11 mouse cellular contexts compared by ENCODE assay signal in genomic region chr9:121435332-121435956, GRCm38 (mm10).
DNase-seq lines count a peak whose midpoint lies in the region; ATAC-seq lines count a peak whose summit lies in the region.
"Had no signal": no experiment of that assay in that cellular context is flagged by ENCODE, and none has a peak within 500 bp of the region (broad histone marks: within the 10 kb centered on the region; RNA-seq: fewer than 3 reads in every experiment).

No protein-coding gene starts in this region.

- H3K4me3 ChIP-seq in brown adipose tissue, adult 24 weeks (ENCODE audit: insufficient read depth, low read depth, low read length): no peak overlapping the region
- no peak overlapping the region for H3K4me3 ChIP-seq in intestine, embryonic 15.5 days (replicated peaks)
- H3K4me3 ChIP-seq in forebrain, embryonic 15.5 days: no peak overlapping the region
- H3K4me3 ChIP-seq: hindbrain, embryonic 15.5 days; limb, embryonic 15.5 days had no signal

- intact Hi-C loops in heart, postnatal 25 days (cut with DNase I): no loop called here
- intact Hi-C loops in left cerebral cortex, postnatal 25 days (cut with DNase I): loop anchor here (5.0 kb wide), 1 partner anchor 158 kb away; the partner anchor contains the start of gene Ulk4
- intact Hi-C loops in left cerebral cortex, postnatal 14 days (cut with DNase I): no loop called here

- peak; percentile 78 for DNase-seq in heart, adult 11 months
- DNase-seq in heart, postnatal 25 days (ENCODE audit: low spot score): no peak
- peak; percentile 42 to 72 for DNase-seq in left cerebral cortex, postnatal 25 days (ENCODE audit: low spot score in 2 of 2)
- DNase-seq in left cerebral cortex, postnatal 14 days (ENCODE audit: low spot score in 2 of 2): no peak
- DNase-seq in spleen, adult 18-20 months: no peak
- DNase-seq: layer of hippocampus, adult 9-11 months had no signal

- H3K27me3 ChIP-seq in intestine, embryonic 15.5 days (replicated peaks): no peaks in the 10 kb centered on the region
- H3K27me3 ChIP-seq in forebrain, embryonic 15.5 days: no peaks in the 10 kb centered on the region
- H3K27me3 ChIP-seq: hindbrain, embryonic 15.5 days; limb, embryonic 15.5 days had no signal

- no peak overlapping the region; the same call in 1 of the 2 replicates for H3K4me2 ChIP-seq in intestine, embryonic 15.5 days (replicated peaks)
- no peak overlapping the region for H3K4me2 ChIP-seq in forebrain, embryonic 15.5 days (replicated peaks)
- H3K4me2 ChIP-seq: hindbrain, embryonic 15.5 days; limb, embryonic 15.5 days had no signal

- no peaks in the 10 kb centered on the region for H3K9me3 ChIP-seq in intestine, embryonic 15.5 days
- no peaks in the 10 kb centered on the region for H3K9me3 ChIP-seq in forebrain, embryonic 15.5 days
- H3K9me3 ChIP-seq: hindbrain, embryonic 15.5 days; limb, embryonic 15.5 days had no signal

- ATAC-seq in intestine, embryonic 15.5 days: peak; percentile 40
- ATAC-seq in forebrain, embryonic 15.5 days (replicated peaks): no peak

- H3K9ac ChIP-seq in intestine, embryonic 15.5 days: no peak overlapping the region
- no peak overlapping the region for H3K9ac ChIP-seq in forebrain, embryonic 15.5 days (replicated peaks)
- H3K9ac ChIP-seq: hindbrain, embryonic 15.5 days; limb, embryonic 15.5 days had no signal

- peaks cover 33% of the 10 kb centered on the region for H3K4me1 ChIP-seq in brown adipose tissue, adult 24 weeks (ENCODE audit: control insufficient read depth, insufficient read depth, insufficient read length, low read length)
- H3K4me1 ChIP-seq in intestine, embryonic 15.5 days (replicated peaks): peaks cover 12% of the 10 kb centered on the region; the same call in 1 of the 2 replicates
- peaks cover 7% of the 10 kb centered on the region for H3K4me1 ChIP-seq in forebrain, embryonic 15.5 days

- H3K27ac ChIP-seq in brown adipose tissue, adult 24 weeks (replicated peaks; ENCODE audit: low read depth, low read length): peak overlapping the region; percentile 41
- peak overlapping the region; percentile 86 for H3K27ac ChIP-seq in intestine, embryonic 15.5 days
- no peak overlapping the region for H3K27ac ChIP-seq in forebrain, embryonic 15.5 days (replicated peaks)
- H3K27ac ChIP-seq: hindbrain, embryonic 15.5 days; limb, embryonic 15.5 days had no signal

- 49% methylated on average over 3 of the region's 3 CpGs for WGBS in intestine, embryonic 15.5 days
- 76% methylated on average over 3 of the region's 3 CpGs for WGBS in forebrain, embryonic 15.5 days

- no peaks in the 10 kb centered on the region for H3K36me3 ChIP-seq in intestine, embryonic 15.5 days
- peaks cover 14% of the 10 kb centered on the region; the same call in 1 of the 2 replicates for H3K36me3 ChIP-seq in forebrain, embryonic 15.5 days
- H3K36me3 ChIP-seq: hindbrain, embryonic 15.5 days had no signal

Comparison
In these comparisons a context has a peak if more than half of its experiments do, and no peak if none do; other contexts are left out.
1. DNase-seq: peak in heart, adult 11 months (single experiment) and left cerebral cortex, postnatal 25 days (2 of 2); none in heart, postnatal 25 days (single experiment), left cerebral cortex, postnatal 14 days (0 of 2) and spleen, adult 18-20 months (0 of 2).